Mouse (Mus musculus): Measurements from ENCODE around the gene Senp3.

GRCm38 (mm10) chr11:69693421-69693965 lies 11.6 kb upstream of the Senp3 start:
- TF ChIP-seq E2F4 (IDR thresholded peaks at IDR 0.05; ENCODE audit: insufficient replicate concordance, low read depth, low read length) = no peak
- TF ChIP-seq MAFK (IDR thresholded peaks at IDR 0.05; ENCODE audit: insufficient replicate concordance, low read length) = no peak
- TF ChIP-seq KAT2A (IDR thresholded peaks at IDR 0.05; ENCODE audit: insufficient replicate concordance, low read length) = no peak

All from CH12.LX (cell line).